Mouse (Mus musculus) embryonic facial prominence, embryonic 10.5 days (tissue): ENCODE results near the gene Tepsin. TPM values are rescaled to one million over a fixed set of nuclear protein-coding genes. Genes with fewer than 3 reads are reported as not detected.

Source experiments
- DNase-seq: peaks from one replicate; pipeline ENCODE4 v3.0.0-alpha.2; 2017; ENCODE audit warnings: low spot score
- H3K27ac ChIP-seq: fragments of 300-500 bp; sonication (generic); replicated peaks from 2 replicates; pipeline ENCODE4 v1.5.1; 2016; ENCODE audit warnings: mild to moderate bottlenecking
- H3K27me3 ChIP-seq: fragments of 300-500 bp; sonication (generic); replicated peaks from 2 replicates; pipeline ENCODE4 v1.6.1; 2016; ENCODE audit warnings: low read depth, mild to moderate bottlenecking; ENCODE audit not compliant: poor library complexity, severe bottlenecking
- H3K36me3 ChIP-seq: fragments of 300-500 bp; sonication (generic); replicated peaks from 2 replicates; pipeline ENCODE4 v1.6.1; 2016; ENCODE audit warnings: mild to moderate bottlenecking, moderate library complexity
- H3K4me1 ChIP-seq: fragments of 300-500 bp; sonication (generic); 2 replicates; pipeline ENCODE4 v1.6.1; 2016
- H3K4me3 ChIP-seq: fragments of 300-500 bp; sonication (generic); 2 replicates; pipeline ENCODE4 v1.5.1; 2016; ENCODE audit warnings: mild to moderate bottlenecking, moderate library complexity
- H3K9me3 ChIP-seq: fragments of 300-500 bp; sonication (generic); 2 replicates; pipeline ENCODE4 v1.6.1; 2016; ENCODE audit warnings: mild to moderate bottlenecking
- WGBS: fragments of 180-500 bp; shearing (Covaris S2); methylation state at CpG from one replicate; pipeline ENCODE4 v1.1.7; 2016; 5-methylcytosine and 5-hydroxymethylcytosine counted together
- polyA plus RNA-seq: library from polyadenylated mRNA; unstranded; fragments of >200 nt; fragmentation: Nextera tagmentation; extraction: Ambion mirVana; gene quantifications from 2 replicates; pipeline ENCODE4 v1.2.1, GENCODE M21; 2016

Tepsin gene
- 20.2 and 21.4 TPM in 2 replicates for polyA plus RNA-seq

DNA sequence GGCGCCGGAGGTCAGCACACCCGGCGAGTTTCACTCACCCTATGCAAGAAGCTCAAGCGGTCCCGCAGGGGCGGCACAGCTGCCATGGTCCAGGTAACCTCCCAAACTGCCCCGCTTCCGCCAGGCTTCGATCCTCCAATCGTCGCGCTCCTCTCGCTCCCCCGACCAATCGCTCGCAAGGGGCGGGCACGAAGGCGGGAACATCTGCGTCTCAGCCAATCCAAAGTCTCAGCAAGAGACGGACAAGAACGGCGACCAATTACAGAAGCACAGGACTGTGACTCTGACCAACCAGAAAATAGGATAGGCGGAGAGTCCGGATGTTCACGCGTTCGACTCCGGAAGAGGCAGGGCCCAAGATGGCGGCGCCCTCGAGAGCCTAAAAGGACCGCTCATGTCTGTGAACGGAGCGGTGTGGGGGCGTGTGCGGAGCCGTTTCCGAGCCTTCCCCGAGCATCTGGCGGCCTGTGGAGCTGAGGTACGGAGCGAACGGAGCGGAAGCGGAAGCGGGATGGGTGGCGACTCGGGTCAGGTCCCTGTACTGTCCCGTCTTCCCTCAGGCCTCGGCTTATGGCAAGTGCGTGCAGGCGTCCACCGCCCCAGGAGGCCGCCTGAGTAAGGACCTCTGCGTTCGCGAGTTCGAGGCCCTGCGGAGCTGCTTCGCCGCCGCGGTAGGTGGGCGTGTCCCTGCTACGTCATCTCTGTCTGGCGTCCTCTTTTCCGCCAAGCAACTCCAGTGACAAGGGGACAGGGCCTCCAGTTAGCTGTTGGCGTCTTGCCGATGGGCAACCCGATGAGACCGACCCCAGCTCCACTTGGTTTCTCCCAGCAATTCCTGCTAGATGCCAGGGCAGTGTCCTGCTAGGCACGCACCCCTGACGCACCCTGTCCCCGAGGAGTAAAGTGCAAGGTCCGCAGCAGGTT is at the start of gene Tepsin, which contains the start of gene Ndufaf8:
Tepsin (minus strand) TSS at position 144 of the 924 bp plus-strand sequence.
Ndufaf8 (plus strand) TSS at position 341 of the 924 bp plus-strand sequence.
- peak within 1 kb of the TSS; percentile 93 for H3K4me3 ChIP-seq
- H3K36me3 ChIP-seq = peaks cover 47% of the 10 kb centered on the region
- peak; percentile 98 for DNase-seq
- H3K4me1 ChIP-seq = peaks cover 30% of the 10 kb centered on the region
- H3K9me3 ChIP-seq = no peaks in the 10 kb centered on the region
- H3K27ac ChIP-seq = peak within 1 kb of the TSS; percentile 92
- no peaks in the 10 kb centered on the region for H3K27me3 ChIP-seq
- WGBS = under 1% methylated on average over 77 of the region's 77 CpGs

GRCm38 (mm10) chr11:120143708-120144497 is 45.4 kb upstream of the Tepsin start:
- DNase-seq = no peak
- Histone ChIP-seq H3K4me1 (peaks cover 35% of the 10 kb centered on the region), H3K36me3 (peaks cover 61% of the 10 kb centered on the region), H3K4me3 (no peak overlapping the region), H3K9me3 (no peaks in the 10 kb centered on the region), H3K27me3 (no peaks in the 10 kb centered on the region), H3K27ac (peak overlapping the region; percentile 21; the same call in 1 of the 2 replicates)
- WGBS = 82% methylated on average over 13 of the region's 13 CpGs

GRCm38 (mm10) chr11:120142601-120143051 is 44.1 kb upstream of the Tepsin start:
- DNase-seq = no peak
- Histone ChIP-seq H3K4me1 (peaks cover 45% of the 10 kb centered on the region), H3K27ac (0 out of 2 replicates have a peak overlapping the region, but pooled peaks have one; percentile 27), H3K36me3 (peaks cover 73% of the 10 kb centered on the region), H3K4me3 (no peak overlapping the region), H3K9me3 (no peaks in the 10 kb centered on the region), H3K27me3 (no peaks in the 10 kb centered on the region)
- WGBS = 65% methylated on average over 3 of the region's 3 CpGs

DNA sequence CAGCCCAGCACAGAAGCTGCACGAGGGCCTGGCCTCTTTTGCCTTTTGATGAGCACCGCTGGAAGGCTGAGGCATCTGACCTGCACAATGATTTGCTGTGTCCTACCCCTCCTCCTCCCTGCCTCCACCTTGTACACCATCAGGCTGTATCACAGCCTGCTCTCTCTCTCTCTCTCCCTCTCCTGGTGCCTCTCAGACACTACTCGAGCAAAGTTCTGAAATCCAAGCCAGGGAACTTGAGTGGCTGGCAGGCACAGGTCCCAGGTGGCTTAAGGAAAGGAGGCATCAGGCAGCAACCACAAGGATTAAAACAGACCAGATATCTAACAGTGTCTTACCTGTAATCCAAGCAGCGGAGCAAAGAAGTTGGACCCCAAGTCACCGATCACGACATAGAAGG is 41.7 kb upstream of the Tepsin start:
- no peak for DNase-seq
- Histone ChIP-seq H3K27ac (peak overlapping the region; percentile 14; the same call in 1 of the 2 replicates), H3K4me1 (peaks cover 48% of the 10 kb centered on the region), H3K36me3 (peaks cover 73% of the 10 kb centered on the region), H3K4me3 (no peak overlapping the region), H3K27me3 (no peaks in the 10 kb centered on the region), H3K9me3 (no peaks in the 10 kb centered on the region)
- 68% methylated on average over 6 of the region's 6 CpGs for WGBS

DNA sequence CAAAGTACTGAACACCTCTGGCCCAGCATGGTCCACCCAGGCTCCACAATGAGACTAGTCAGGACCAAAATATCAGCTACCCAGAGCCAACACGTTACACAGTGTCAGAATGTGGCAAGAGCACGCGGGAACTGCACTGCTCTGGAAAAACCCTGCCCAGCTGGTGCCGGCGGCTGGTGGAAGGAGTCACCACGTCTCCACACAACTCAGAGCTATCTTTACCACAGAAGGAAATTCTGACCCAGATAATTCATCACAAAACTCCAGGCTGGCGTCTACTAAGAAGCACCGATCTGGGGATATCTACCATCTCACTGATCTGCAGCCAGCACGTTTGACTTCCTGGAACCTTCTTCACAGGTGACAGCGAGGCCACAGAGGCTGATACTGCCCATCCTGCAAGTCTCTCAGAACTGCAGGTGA is 40.8 kb upstream of the Tepsin start:
- H3K9me3 ChIP-seq = no peaks in the 10 kb centered on the region
- no peak for DNase-seq
- H3K27ac ChIP-seq = no peak overlapping the region
- H3K36me3 ChIP-seq = peaks cover 74% of the 10 kb centered on the region
- H3K4me1 ChIP-seq = peaks cover 41% of the 10 kb centered on the region
- H3K27me3 ChIP-seq = no peaks in the 10 kb centered on the region
- H3K4me3 ChIP-seq = no peak overlapping the region
- 88% methylated on average over 10 of the region's 10 CpGs for WGBS

DNA sequence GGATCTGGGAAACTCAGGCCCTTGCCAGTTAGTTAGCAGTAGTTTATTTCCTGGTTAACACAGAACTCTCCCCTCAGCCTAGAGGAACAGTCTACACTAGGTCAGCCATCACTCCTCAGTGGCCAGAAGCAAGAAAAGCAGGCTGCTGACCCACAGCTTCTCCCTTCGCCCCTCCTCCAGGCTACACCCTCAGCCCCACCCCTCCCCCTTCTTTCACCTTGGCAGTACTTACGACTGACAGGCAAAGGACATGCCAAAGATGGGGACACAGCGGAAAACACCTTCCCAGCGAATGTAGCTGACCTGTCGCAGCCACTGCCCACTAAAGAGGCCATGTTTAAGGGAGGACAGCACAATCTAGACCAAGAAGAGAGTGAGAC is 39.1 kb upstream of the Tepsin start:
- Histone ChIP-seq H3K27ac (peak overlapping the region; percentile 19; the same call in 1 of the 2 replicates), H3K27me3 (no peaks in the 10 kb centered on the region), H3K9me3 (no peaks in the 10 kb centered on the region), H3K36me3 (peaks cover 77% of the 10 kb centered on the region), H3K4me3 (no peak overlapping the region), H3K4me1 (peaks cover 34% of the 10 kb centered on the region)
- DNase-seq = no peak
- 54% methylated on average over 5 of the region's 5 CpGs for WGBS

DNA sequence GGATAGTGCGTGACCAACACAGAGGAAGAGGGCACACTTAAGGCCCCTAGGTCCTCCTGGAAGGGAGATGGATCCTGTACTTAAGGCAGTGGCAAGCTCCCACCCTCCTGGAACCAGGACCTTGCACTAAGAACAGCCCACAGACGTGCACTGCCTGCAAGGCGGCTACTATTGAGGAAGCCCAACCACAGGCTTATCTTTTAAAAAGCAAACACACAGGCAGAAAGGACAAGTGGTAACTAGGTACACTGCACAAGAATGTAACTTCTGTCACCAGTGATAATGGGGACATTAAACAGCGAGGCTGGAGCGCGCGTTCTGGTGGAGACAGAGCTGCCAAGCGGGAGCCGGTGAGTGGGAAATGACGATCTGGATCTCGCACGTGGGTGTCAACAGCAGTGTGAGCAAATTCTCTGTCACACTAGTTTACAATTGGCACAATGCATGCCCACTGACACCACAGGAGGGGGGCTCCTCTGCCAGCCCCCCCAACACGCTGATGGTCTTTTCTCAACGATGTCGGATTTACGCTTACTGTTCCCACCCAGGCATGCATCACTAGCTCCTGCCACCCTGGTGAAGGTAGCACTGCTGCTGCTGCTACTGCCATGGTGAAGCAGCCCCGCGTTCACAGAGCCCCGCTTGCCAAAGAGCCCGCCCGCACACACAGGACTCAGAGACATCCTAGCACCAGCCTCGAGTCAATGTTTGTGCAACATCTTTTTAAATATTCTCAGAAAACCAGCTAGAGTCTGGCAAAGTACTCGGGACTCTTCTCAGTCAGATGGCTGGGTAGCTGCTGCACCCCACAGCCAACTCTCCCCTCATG is 38.5 kb upstream of the Tepsin start:
- peaks cover 30% of the 10 kb centered on the region for H3K4me1 ChIP-seq
- WGBS = 85% methylated on average over 23 of the region's 23 CpGs
- no peak overlapping the region for H3K4me3 ChIP-seq
- H3K36me3 ChIP-seq = peaks cover 83% of the 10 kb centered on the region
- H3K9me3 ChIP-seq = no peaks in the 10 kb centered on the region
- no peak for DNase-seq
- H3K27me3 ChIP-seq = no peaks in the 10 kb centered on the region
- 0 out of 2 replicates have a peak overlapping the region, but pooled peaks have one; percentile 36 for H3K27ac ChIP-seq

GRCm38 (mm10) chr11:120136195-120136594 is 37.7 kb upstream of the Tepsin start:
- Histone ChIP-seq H3K4me3 (no peak overlapping the region), H3K9me3 (no peaks in the 10 kb centered on the region), H3K4me1 (peaks cover 30% of the 10 kb centered on the region), H3K27ac (no peak overlapping the region), H3K36me3 (peaks cover 91% of the 10 kb centered on the region), H3K27me3 (no peaks in the 10 kb centered on the region)
- DNase-seq = no peak
- 91% methylated on average over 8 of the region's 8 CpGs for WGBS

DNA sequence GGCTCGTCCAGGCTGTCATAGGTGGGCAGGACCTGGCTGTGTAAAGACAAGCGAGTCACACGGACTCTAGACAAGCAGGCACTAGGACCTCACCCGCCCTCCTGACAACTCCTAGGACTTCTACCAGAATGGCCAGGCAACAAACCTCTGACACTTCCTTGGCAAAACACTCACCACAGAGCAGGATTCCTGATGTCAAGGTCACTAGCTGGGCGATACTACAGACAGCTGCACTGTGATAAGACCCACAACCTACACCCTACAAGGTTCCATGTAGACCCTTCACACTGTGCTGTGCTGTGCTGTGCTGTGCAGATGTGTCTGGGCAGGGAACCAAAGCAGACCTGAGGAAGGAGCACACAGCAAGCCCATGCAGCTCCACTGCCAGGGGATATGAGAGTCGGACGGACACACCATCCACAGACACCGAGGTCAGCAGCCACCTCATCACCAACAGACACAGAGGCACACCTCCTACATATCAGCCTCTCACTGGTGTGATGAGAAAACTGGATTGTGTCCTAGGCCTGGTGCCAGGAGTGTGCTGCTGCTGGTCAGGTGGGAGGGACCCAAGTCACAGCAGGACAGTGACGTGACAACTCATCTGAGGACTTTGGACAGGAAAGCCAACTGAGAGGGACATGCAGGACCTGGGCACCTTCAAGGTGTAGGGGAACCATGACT is 36.5 kb upstream of the Tepsin start:
- H3K27me3 ChIP-seq = no peaks in the 10 kb centered on the region
- H3K4me3 ChIP-seq = no peak overlapping the region
- no peak for DNase-seq
- peaks cover 27% of the 10 kb centered on the region for H3K4me1 ChIP-seq
- peaks cover 94% of the 10 kb centered on the region for H3K36me3 ChIP-seq
- WGBS = 92% methylated on average over 9 of the region's 9 CpGs
- H3K27ac ChIP-seq = no peak overlapping the region
- H3K9me3 ChIP-seq = no peaks in the 10 kb centered on the region

- H3K36me3 ChIP-seq = peaks cover 94% of the 10 kb centered on the region
- no peak overlapping the region for H3K4me3 ChIP-seq
- no peaks in the 10 kb centered on the region for H3K27me3 ChIP-seq
- no peak for DNase-seq
- WGBS = 92% methylated on average over 5 of the region's 5 CpGs
- H3K9me3 ChIP-seq = no peaks in the 10 kb centered on the region
- no peak overlapping the region for H3K27ac ChIP-seq
- peaks cover 26% of the 10 kb centered on the region for H3K4me1 ChIP-seq
Measured at GRCm38 (mm10) chr11:120134148-120134547, 35.6 kb upstream of the Tepsin start.

DNA sequence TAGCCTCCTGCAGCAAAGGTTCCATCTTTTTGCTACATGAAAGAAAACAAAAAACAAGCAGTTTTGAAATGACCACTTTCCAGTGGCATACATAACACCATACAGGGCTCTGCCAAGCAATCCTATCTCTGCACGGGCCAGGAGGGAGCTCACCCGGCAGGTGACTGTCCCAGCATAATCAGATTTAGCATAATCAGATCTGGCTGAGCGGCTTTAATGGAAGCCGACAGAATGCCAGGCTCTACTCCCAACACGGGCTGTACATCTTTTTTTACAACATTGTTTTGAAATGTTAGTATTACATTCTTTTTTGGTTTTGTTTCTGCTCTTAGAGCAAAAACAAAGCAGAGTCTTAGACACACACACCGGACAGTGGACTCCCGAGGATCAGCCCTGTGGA is 30.8 kb upstream of the Tepsin start:
- H3K9me3 ChIP-seq = no peaks in the 10 kb centered on the region
- H3K36me3 ChIP-seq = peaks cover 94% of the 10 kb centered on the region
- H3K4me3 ChIP-seq = no peak overlapping the region
- H3K4me1 ChIP-seq = no peaks in the 10 kb centered on the region
- no peaks in the 10 kb centered on the region for H3K27me3 ChIP-seq
- H3K27ac ChIP-seq = no peak overlapping the region
- 86% methylated on average over 7 of the region's 7 CpGs for WGBS
- no peak for DNase-seq
